Mouse (Mus musculus): ENCODE data around the gene Adprm. TPM values are rescaled to one million over a fixed set of nuclear protein-coding genes. Genes with fewer than 3 reads are reported as not detected.
A peak's percentile ranks its signal among the peaks of the same experiment; 100 is the strongest.
"Not testable (repeated sequence)": the region's sequence is repeated elsewhere in the genome, so short reads cannot be mapped to it uniquely, and the experiment has no call there.

Gene Adprm
- polyA plus RNA-seq, 1 experiment from 2014 or later = 26.5 TPM

- Histone ChIP-seq H3K9me3 (ENCODE audit: control insufficient read depth) (no peaks in the 10 kb centered on the region), H3K4me2 (replicated peaks; ENCODE audit: low read depth) (peak within 1 kb of the TSS; percentile 77), H3K4me3 (ENCODE audit: low read depth, low read length) (peak within 1 kb of the TSS; percentile 55), H3K9ac (ENCODE audit: low read depth, low read length) (peak within 1 kb of the TSS; percentile 53), H3K27me3 (replicated peaks; ENCODE audit: control insufficient read depth, insufficient read depth, low read length) (no peaks in the 10 kb centered on the region), H3K27ac (ENCODE audit: low read depth, low read length) (no peak within 1 kb of the TSS), H3K4me1 (replicated peaks; ENCODE audit: control insufficient read depth, insufficient read depth, low read length) (no peaks in the 10 kb centered on the region; the same call in 1 of the 2 replicates), H3K36me3 (ENCODE audit: control insufficient read depth, insufficient read depth) (no peaks in the 10 kb centered on the region)
- peak; percentile 90 for TF ChIP-seq CTCF (IDR thresholded peaks at IDR 0.05; ENCODE audit: low read depth)
- under 1% methylated on average over 35 of the region's 35 CpGs for WGBS
- peak; percentile 96 for ATAC-seq
These were observed 27.4 kb downstream of the Adprm start, which contains the start of gene Tmem220 for GRCm38 (mm10) chr11:67024867-67025477. TSS of gene Tmem220 (plus strand) at chr11:67025154.

DNA sequence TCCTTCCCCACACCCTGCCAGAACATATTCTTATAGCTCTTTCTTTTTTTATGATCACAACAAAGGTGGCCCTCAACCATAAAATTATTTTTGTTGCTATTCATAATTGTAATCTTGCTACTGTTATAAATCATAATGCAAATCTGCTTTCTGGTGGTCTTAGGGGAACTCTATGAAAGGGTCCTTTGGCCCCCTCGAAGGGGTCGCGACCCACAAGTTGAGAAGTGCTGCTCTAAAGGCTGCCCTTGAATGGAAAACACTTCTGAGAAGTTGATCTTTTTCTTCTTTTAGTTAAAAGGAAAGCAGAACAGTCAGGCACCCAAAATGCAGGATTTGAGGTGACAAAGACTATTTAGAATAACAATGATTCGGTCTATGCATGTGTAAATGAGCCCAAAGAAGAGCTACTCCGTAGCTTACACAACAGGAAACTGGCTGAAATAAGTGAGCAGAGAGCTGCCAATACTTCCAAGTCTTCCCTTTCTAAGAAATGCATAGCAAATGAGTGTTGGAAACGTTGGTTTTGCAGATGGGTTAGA lies 28.5 kb downstream of the Adprm start:
- ATAC-seq = no peak
- H3K4me1 ChIP-seq (replicated peaks; ENCODE audit: control insufficient read depth, insufficient read depth, low read length) = no peaks in the 10 kb centered on the region; the same call in 1 of the 2 replicates
- H3K27ac ChIP-seq (ENCODE audit: low read depth, low read length) = no peak overlapping the region
- no peak overlapping the region for H3K4me3 ChIP-seq (ENCODE audit: low read depth, low read length)
- no peaks in the 10 kb centered on the region for H3K27me3 ChIP-seq (replicated peaks; ENCODE audit: control insufficient read depth, insufficient read depth, low read length)
- no peaks in the 10 kb centered on the region for H3K9me3 ChIP-seq (ENCODE audit: control insufficient read depth)
- WGBS = 58% methylated on average over 6 of the region's 6 CpGs
- no peak overlapping the region for H3K9ac ChIP-seq (ENCODE audit: low read depth, low read length)
- H3K4me2 ChIP-seq (replicated peaks; ENCODE audit: low read depth) = no peak overlapping the region
- TF ChIP-seq CTCF (IDR thresholded peaks at IDR 0.05; ENCODE audit: low read depth) = no peak
- H3K36me3 ChIP-seq (ENCODE audit: control insufficient read depth, insufficient read depth) = no peaks in the 10 kb centered on the region

DNA sequence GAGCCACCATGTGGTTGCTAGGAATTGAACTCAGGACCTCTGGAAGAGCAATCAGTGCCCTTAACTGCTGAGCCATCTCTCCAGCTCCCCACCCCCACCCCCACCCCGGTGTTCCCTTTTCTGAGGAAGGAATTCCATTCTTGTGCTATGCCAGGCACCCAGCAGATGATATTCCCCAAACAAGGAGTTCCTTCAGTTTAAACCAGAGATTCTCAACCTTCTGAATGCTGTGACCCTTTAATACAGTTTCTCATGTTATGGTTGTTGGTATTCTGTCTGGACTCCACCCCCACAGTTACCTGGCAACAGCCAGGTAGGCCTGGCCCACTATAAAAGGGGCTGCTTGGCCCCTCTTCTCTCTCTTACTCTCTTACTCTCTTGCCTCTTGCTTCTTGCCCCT lies 29.2 kb downstream of the Adprm start:
- not testable (repeated sequence) for H3K4me1 ChIP-seq (replicated peaks; ENCODE audit: control insufficient read depth, insufficient read depth, low read length); H3K9me3 ChIP-seq (ENCODE audit: control insufficient read depth); H3K4me3 ChIP-seq (ENCODE audit: low read depth, low read length); ATAC-seq; H3K27ac ChIP-seq (ENCODE audit: low read depth, low read length); H3K9ac ChIP-seq (ENCODE audit: low read depth, low read length); H3K4me2 ChIP-seq (replicated peaks; ENCODE audit: low read depth); H3K27me3 ChIP-seq (replicated peaks; ENCODE audit: control insufficient read depth, insufficient read depth, low read length); H3K36me3 ChIP-seq (ENCODE audit: control insufficient read depth, insufficient read depth)
- WGBS = 64% methylated on average over 1 of the region's 1 CpGs

- Histone ChIP-seq H3K9ac (ENCODE audit: low read depth, low read length) (no peak overlapping the region), H3K4me3 (ENCODE audit: low read depth, low read length) (no peak overlapping the region), H3K4me2 (replicated peaks; ENCODE audit: low read depth) (no peak overlapping the region), H3K36me3 (ENCODE audit: control insufficient read depth, insufficient read depth) (no peaks in the 10 kb centered on the region), H3K4me1 (replicated peaks; ENCODE audit: control insufficient read depth, insufficient read depth, low read length) (no peaks in the 10 kb centered on the region; the same call in 1 of the 2 replicates), H3K27me3 (replicated peaks; ENCODE audit: control insufficient read depth, insufficient read depth, low read length) (no peaks in the 10 kb centered on the region), H3K27ac (ENCODE audit: low read depth, low read length) (no peak overlapping the region), H3K9me3 (ENCODE audit: control insufficient read depth) (no peaks in the 10 kb centered on the region)
- 78% methylated on average over 13 of the region's 13 CpGs for WGBS
- TF ChIP-seq CTCF (IDR thresholded peaks at IDR 0.05; ENCODE audit: low read depth) = peak; percentile 69
- ATAC-seq = no peak
These were observed 29.9 kb downstream of the Adprm start for GRCm38 (mm10) chr11:67022354-67023115.

- Histone ChIP-seq H3K9ac (ENCODE audit: low read depth, low read length) (no peak overlapping the region), H3K27ac (ENCODE audit: low read depth, low read length) (no peak overlapping the region), H3K4me3 (ENCODE audit: low read depth, low read length) (no peak overlapping the region), H3K36me3 (ENCODE audit: control insufficient read depth, insufficient read depth) (no peaks in the 10 kb centered on the region), H3K4me1 (replicated peaks; ENCODE audit: control insufficient read depth, insufficient read depth, low read length) (no peaks in the 10 kb centered on the region; the same call in 1 of the 2 replicates), H3K9me3 (ENCODE audit: control insufficient read depth) (no peaks in the 10 kb centered on the region), H3K27me3 (replicated peaks; ENCODE audit: control insufficient read depth, insufficient read depth, low read length) (no peaks in the 10 kb centered on the region), H3K4me2 (replicated peaks; ENCODE audit: low read depth) (peak overlapping the region; percentile 48)
- 3% methylated on average over 12 of the region's 12 CpGs for WGBS
- peak; percentile 72 for ATAC-seq
- peak; percentile 83 for TF ChIP-seq CTCF (IDR thresholded peaks at IDR 0.05; ENCODE audit: low read depth)
These were observed 31.4 kb downstream of the Adprm start for GRCm38 (mm10) chr11:67020948-67021347.

- WGBS = 58% methylated on average over 7 of the region's 7 CpGs
- no peak for TF ChIP-seq CTCF (IDR thresholded peaks at IDR 0.05; ENCODE audit: low read depth)
These were observed 32.5 kb downstream of the Adprm start for GRCm38 (mm10) chr11:67019711-67020475.

More at GRCm38 (mm10) chr11:67019711-67020475, 32.5 kb downstream of the Adprm start:
- Histone ChIP-seq H3K4me3 (ENCODE audit: low read depth, low read length) (no peak overlapping the region), H3K36me3 (ENCODE audit: control insufficient read depth, insufficient read depth) (no peaks in the 10 kb centered on the region), H3K4me2 (replicated peaks; ENCODE audit: low read depth) (no peak overlapping the region), H3K9ac (ENCODE audit: low read depth, low read length) (no peak overlapping the region), H3K27me3 (replicated peaks; ENCODE audit: control insufficient read depth, insufficient read depth, low read length) (no peaks in the 10 kb centered on the region), H3K9me3 (ENCODE audit: control insufficient read depth) (no peaks in the 10 kb centered on the region), H3K4me1 (replicated peaks; ENCODE audit: control insufficient read depth, insufficient read depth, low read length) (no peaks in the 10 kb centered on the region), H3K27ac (ENCODE audit: low read depth, low read length) (no peak overlapping the region; the same call in 1 of the 2 replicates)
- no peak for ATAC-seq

Data from intestine, postnatal 0 days (tissue).